Comparison of ENCODE assay signal across 8 mouse cellular contexts in genomic region chr4:155669598-155670075, GRCm38 (mm10). TPM values are rescaled to one million over a fixed set of nuclear protein-coding genes. Genes with fewer than 3 reads are reported as not detected.
DNase-seq lines count a peak whose midpoint lies in the region; ATAC-seq and TF ChIP-seq lines count a peak whose summit lies in the region.

No protein-coding gene starts in this region.

- intact Hi-C loops in left cerebral cortex, adult 2 months (cut with DNase I): loop anchor here (5.0 kb wide), 1 partner anchor 33 kb away; the partner anchor contains the start of gene Ssu72
- intact Hi-C loops in left cerebral cortex, postnatal 10 days (cut with DNase I): no loop called here

- WGBS in embryonic facial prominence, embryonic 12.5 days: 2% methylated on average over 8 of the region's 8 CpGs
- WGBS in intestine, embryonic 15.5 days: 1% methylated on average over 8 of the region's 8 CpGs
- WGBS in neural tube, embryonic 12.5 days: 2% methylated on average over 8 of the region's 8 CpGs

- H3K4me3 ChIP-seq in left cerebral cortex, adult 2 months: peak overlapping the region; percentile 98
- peak overlapping the region; percentile 82 for H3K4me3 ChIP-seq in embryonic facial prominence, embryonic 12.5 days
- H3K4me3 ChIP-seq in intestine, embryonic 15.5 days (replicated peaks): peak overlapping the region; percentile 72
- H3K4me3 ChIP-seq in neural tube, embryonic 12.5 days: peak overlapping the region; percentile 81

- H3K9me3 ChIP-seq in embryonic facial prominence, embryonic 12.5 days: no peaks in the 10 kb centered on the region
- no peaks in the 10 kb centered on the region for H3K9me3 ChIP-seq in intestine, embryonic 15.5 days
- H3K9me3 ChIP-seq in neural tube, embryonic 12.5 days: no peaks in the 10 kb centered on the region

- H3K4me2 ChIP-seq in embryonic facial prominence, embryonic 12.5 days (replicated peaks): peak overlapping the region; percentile 88
- H3K4me2 ChIP-seq in intestine, embryonic 15.5 days (replicated peaks): peak overlapping the region; percentile 60
- peak overlapping the region; percentile 94 for H3K4me2 ChIP-seq in neural tube, embryonic 12.5 days (replicated peaks)

- no peak for DNase-seq in left cerebral cortex, adult 2 months (ENCODE audit: extremely low spot score in 1 of 2, low spot score in 2 of 2)
- DNase-seq in left cerebral cortex, postnatal 10 days (ENCODE audit: extremely low spot score in 1 of 2, low spot score in 2 of 2): no peak
- DNase-seq in ovary, postnatal 14 days (ENCODE audit: low spot score): no peak
- DNase-seq in cerebellum, postnatal 14 days: no peak
- DNase-seq in adrenal gland, postnatal 36 days: no peak

- no peak for TF ChIP-seq CTCF in left cerebral cortex, adult 2 months (IDR thresholded peaks at IDR 0.05)

- peak overlapping the region; percentile 98 for H3K27ac ChIP-seq in left cerebral cortex, adult 2 months
- no peak overlapping the region for H3K27ac ChIP-seq in embryonic facial prominence, embryonic 12.5 days
- 0 out of 2 replicates have a peak overlapping the region, but pooled peaks have one; percentile 13 for H3K27ac ChIP-seq in intestine, embryonic 15.5 days
- no peak overlapping the region for H3K27ac ChIP-seq in neural tube, embryonic 12.5 days

- H3K9ac ChIP-seq in embryonic facial prominence, embryonic 12.5 days: peak overlapping the region; percentile 15; the same call in 1 of the 2 replicates
- H3K9ac ChIP-seq in intestine, embryonic 15.5 days: no peak overlapping the region
- H3K9ac ChIP-seq in neural tube, embryonic 12.5 days: peak overlapping the region; percentile 77; the same call in 1 of the 2 replicates

- ATAC-seq in embryonic facial prominence, embryonic 12.5 days (ENCODE audit: insufficient number of reproducible peaks, insufficient read depth, low FRiP score, low TSS enrichment): peak; percentile 18
- ATAC-seq in intestine, embryonic 15.5 days: peak; percentile 50; the same call in 1 of the 2 replicates
- ATAC-seq in neural tube, embryonic 12.5 days (ENCODE audit: low FRiP score, low read depth): no peak; the same call in 1 of the 2 replicates

- peaks cover 9% of the 10 kb centered on the region for H3K4me1 ChIP-seq in embryonic facial prominence, embryonic 12.5 days
- peaks cover 12% of the 10 kb centered on the region for H3K4me1 ChIP-seq in intestine, embryonic 15.5 days (replicated peaks)
- peaks cover 13% of the 10 kb centered on the region for H3K4me1 ChIP-seq in neural tube, embryonic 12.5 days

- 0 out of 2 replicates have a peak, but pooled peaks cover 3% of the 10 kb centered on the region for H3K36me3 ChIP-seq in embryonic facial prominence, embryonic 12.5 days
- 0 out of 2 replicates have a peak, but pooled peaks cover 2% of the 10 kb centered on the region for H3K36me3 ChIP-seq in intestine, embryonic 15.5 days
- no peaks in the 10 kb centered on the region; the same call in 1 of the 2 replicates for H3K36me3 ChIP-seq in neural tube, embryonic 12.5 days

- H3K27me3 ChIP-seq in embryonic facial prominence, embryonic 12.5 days: no peaks in the 10 kb centered on the region
- no peaks in the 10 kb centered on the region for H3K27me3 ChIP-seq in intestine, embryonic 15.5 days (replicated peaks)
- no peaks in the 10 kb centered on the region for H3K27me3 ChIP-seq in neural tube, embryonic 12.5 days (replicated peaks)

RNA-seq across cellular contexts. Expression of gene Mib2, which starts 0.6 kb away (rescaled TPM):
- total RNA-seq in left cerebral cortex, adult 2 months (2021): 100 to 1,000 TPM; 133 to 140 TPM
- 100 to 1,000 TPM in 1 of 2 experiments, 10 to 100 TPM in 1; 98.4 to 100 TPM for total RNA-seq in left cerebral cortex, postnatal 10 days (2021)
- 38.2 and 40.8 TPM in 2 replicates for polyA plus RNA-seq in embryonic facial prominence, embryonic 12.5 days (2016; fragmentation: Nextera tagmentation; extraction: Ambion mirVana)
- polyA plus RNA-seq in intestine, embryonic 15.5 days (2015; fragmentation: Nextera tagmentation; extraction: Ambion mirVana): 17.8 and 22.6 TPM in 2 replicates
- polyA plus RNA-seq in neural tube, embryonic 12.5 days (2016; fragmentation: Nextera tagmentation; extraction: Ambion mirVana): 33.8 and 38.1 TPM in 2 replicates
- 10 to 100 TPM; 43.6 to 48.9 TPM for total RNA-seq in adrenal gland, postnatal 36 days (2021)

RNA-seq across cellular contexts. Expression of gene Mmp23, which starts 16.5 kb away (rescaled TPM):
- total RNA-seq in left cerebral cortex, adult 2 months (2021): 1 to 10 TPM; 4.1 to 5.4 TPM
- total RNA-seq in left cerebral cortex, postnatal 10 days (2021): 1 to 10 TPM; 2.1 to 2.2 TPM
- 11.3 and 16.1 TPM in 2 replicates for polyA plus RNA-seq in embryonic facial prominence, embryonic 12.5 days (2016; fragmentation: Nextera tagmentation; extraction: Ambion mirVana)
- 36.8 and 38.0 TPM in 2 replicates for polyA plus RNA-seq in intestine, embryonic 15.5 days (2015; fragmentation: Nextera tagmentation; extraction: Ambion mirVana)
- 3.9 and 4.3 TPM in 2 replicates for polyA plus RNA-seq in neural tube, embryonic 12.5 days (2016; fragmentation: Nextera tagmentation; extraction: Ambion mirVana)
- 1 to 10 TPM; 5.5 to 8.9 TPM for total RNA-seq in adrenal gland, postnatal 36 days (2021)

RNA-seq across cellular contexts. Expression of gene Gm10563, which starts 24.4 kb away (rescaled TPM):
- total RNA-seq in left cerebral cortex, adult 2 months (2021): not detected
- total RNA-seq in left cerebral cortex, postnatal 10 days (2021): not detected
- not detected in 2 replicates for polyA plus RNA-seq in embryonic facial prominence, embryonic 12.5 days (2016; fragmentation: Nextera tagmentation; extraction: Ambion mirVana)
- not detected in 2 replicates for polyA plus RNA-seq in intestine, embryonic 15.5 days (2015; fragmentation: Nextera tagmentation; extraction: Ambion mirVana)
- not detected in 2 replicates for polyA plus RNA-seq in neural tube, embryonic 12.5 days (2016; fragmentation: Nextera tagmentation; extraction: Ambion mirVana)
- total RNA-seq in adrenal gland, postnatal 36 days (2021): not detected

RNA-seq across cellular contexts. Expression of gene Fndc10, which starts 24.5 kb away (rescaled TPM):
- 10 to 100 TPM; 26.2 to 33.4 TPM for total RNA-seq in left cerebral cortex, adult 2 months (2021)
- total RNA-seq in left cerebral cortex, postnatal 10 days (2021): 10 to 100 TPM; 20.2 to 22.2 TPM
- polyA plus RNA-seq in embryonic facial prominence, embryonic 12.5 days (2016; fragmentation: Nextera tagmentation; extraction: Ambion mirVana): 12.2 and 15.2 TPM in 2 replicates
- 6.1 and 7.6 TPM in 2 replicates for polyA plus RNA-seq in intestine, embryonic 15.5 days (2015; fragmentation: Nextera tagmentation; extraction: Ambion mirVana)
- polyA plus RNA-seq in neural tube, embryonic 12.5 days (2016; fragmentation: Nextera tagmentation; extraction: Ambion mirVana): 10.6 and 11.6 TPM in 2 replicates
- 10 to 100 TPM; 31.3 to 59.8 TPM for total RNA-seq in adrenal gland, postnatal 36 days (2021)

RNA-seq across cellular contexts. Expression of gene Ssu72, which starts 35.0 kb away (rescaled TPM):
- total RNA-seq in left cerebral cortex, adult 2 months (2021): 10 to 100 TPM; 89.2 to 98.0 TPM
- total RNA-seq in left cerebral cortex, postnatal 10 days (2021): 10 to 100 TPM; 82.3 to 85.4 TPM
- polyA plus RNA-seq in embryonic facial prominence, embryonic 12.5 days (2016; fragmentation: Nextera tagmentation; extraction: Ambion mirVana): 135 and 136 TPM in 2 replicates
- polyA plus RNA-seq in intestine, embryonic 15.5 days (2015; fragmentation: Nextera tagmentation; extraction: Ambion mirVana): 150 and 153 TPM in 2 replicates
- polyA plus RNA-seq in neural tube, embryonic 12.5 days (2016; fragmentation: Nextera tagmentation; extraction: Ambion mirVana): 151 and 160 TPM in 2 replicates
- total RNA-seq in adrenal gland, postnatal 36 days (2021): 100 to 1,000 TPM in 1 of 2 experiments, 10 to 100 TPM in 1; 98.1 to 123 TPM

Comparison
In these comparisons a context has a peak if more than half of its experiments do, and no peak if none do; other contexts are left out.
1. H3K27ac ChIP-seq: peak in left cerebral cortex, adult 2 months (single experiment) and intestine, embryonic 15.5 days (single experiment); none in embryonic facial prominence, embryonic 12.5 days (single experiment) and neural tube, embryonic 12.5 days (single experiment).
2. Peak in every context shown above with its lines, with median percentiles within 50 percentile points of each other: H3K4me3 ChIP-seq and H3K4me2 ChIP-seq.